Comparison of ENCODE assay signal across 17 mouse cellular contexts in the genomic region with DNA sequence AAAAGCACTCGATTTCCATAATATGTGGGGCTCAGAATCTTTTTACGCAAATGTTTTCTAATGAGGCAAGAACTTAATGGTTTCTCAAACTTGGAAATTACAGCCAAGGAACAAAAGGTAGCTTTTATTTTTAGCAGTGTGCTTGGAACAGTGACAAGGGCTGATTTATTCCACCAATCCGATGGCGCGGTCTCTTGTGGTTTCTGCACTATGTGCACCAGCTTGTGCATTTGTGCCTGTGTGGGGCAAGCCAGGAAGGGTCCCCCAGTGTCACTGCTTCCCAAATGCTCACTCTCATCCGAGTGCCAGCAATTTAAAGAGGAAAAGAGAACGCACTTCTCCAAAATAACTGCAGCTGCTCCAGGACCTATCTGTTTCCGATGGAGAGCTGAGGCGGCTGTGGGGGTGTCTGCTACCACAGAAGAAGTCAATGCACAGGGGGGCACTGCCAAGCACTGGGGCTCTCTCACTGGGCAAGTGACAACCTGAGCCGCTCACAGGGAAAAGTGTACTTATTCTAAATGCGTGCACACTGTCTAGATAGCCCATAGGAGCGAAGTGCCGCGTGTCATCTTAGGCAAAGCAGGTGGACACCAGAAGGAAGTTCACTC. TPM values are rescaled to one million over a fixed set of nuclear protein-coding genes. Genes with fewer than 3 reads are reported as not detected.
DNase-seq lines count a peak whose midpoint lies in the region; ATAC-seq and TF ChIP-seq lines count a peak whose summit lies in the region.
"Had no signal": no experiment of that assay in that cellular context is flagged by ENCODE, and none has a peak within 500 bp of the region (broad histone marks: within the 10 kb centered on the region; RNA-seq: fewer than 3 reads in every experiment).

No protein-coding gene starts in this region.

- DNase-seq in cerebellum, adult 18-20 months = peak; percentile 34 to 50
- no peak for DNase-seq in cerebellum, postnatal 4 days (ENCODE audit: low spot score in 2 of 2)
- no peak for DNase-seq in gastrocnemius, adult 2 months
- DNase-seq in gastrocnemius, postnatal 14 days = no peak
- DNase-seq in layer of hippocampus, adult 2 months (ENCODE audit: low spot score in 2 of 2) = no peak
- DNase-seq in layer of hippocampus, adult 11-12 months (ENCODE audit: low spot score) = no peak
- no peak for DNase-seq in forebrain, postnatal 0 days
- DNase-seq in ovary, adult 18-20 months (ENCODE audit: low spot score) = no peak
- DNase-seq: embryo, embryonic 11 days; layer of hippocampus, postnatal 36 days; lung, adult 18-20 months; lung, postnatal 4 days had no signal

- intact Hi-C loops in gastrocnemius, adult 2 months (cut with DNase I) = no loop called here
- intact Hi-C loops in gastrocnemius, postnatal 14 days (cut with DNase I; ENCODE audit: low total_unique reads) = no loop called here

- H3K9ac ChIP-seq in forebrain, postnatal 0 days = no peak overlapping the region
- H3K9ac ChIP-seq: heart, embryonic 15.5 days; limb, embryonic 13.5 days; neural tube, embryonic 12.5 days had no signal

- H3K27me3 ChIP-seq in forebrain, postnatal 0 days (ENCODE audit: insufficient read depth, low read length) = no peaks in the 10 kb centered on the region
- H3K27me3 ChIP-seq: CH12.LX; heart, embryonic 15.5 days; limb, embryonic 13.5 days; neural tube, embryonic 12.5 days had no signal

- H3K4me2 ChIP-seq in forebrain, postnatal 0 days (ENCODE audit: low read depth) = no peak overlapping the region
- H3K4me2 ChIP-seq: heart, embryonic 15.5 days; limb, embryonic 13.5 days; neural tube, embryonic 12.5 days had no signal

- ATAC-seq in forebrain, postnatal 0 days = peak; percentile 36; the same call in 1 of the 2 replicates
- ATAC-seq: midbrain, embryonic 16.5 days had no signal

- H3K36me3 ChIP-seq in forebrain, postnatal 0 days (ENCODE audit: insufficient read depth) = peaks cover 7% of the 10 kb centered on the region; the same call in 1 of the 2 replicates

- 0 out of 2 replicates have a peak, but pooled peaks cover 5% of the 10 kb centered on the region for H3K4me1 ChIP-seq in forebrain, postnatal 0 days (ENCODE audit: insufficient read depth)

- 44% methylated on average over 14 of the region's 14 CpGs for WGBS in forebrain, postnatal 0 days

- TF ChIP-seq CTCF in gastrocnemius, adult 2 months (IDR thresholded peaks at IDR 0.05) = no peak
- no peak for TF ChIP-seq CTCF in layer of hippocampus, adult 2 months (conservative IDR thresholded peaks at IDR 0.05)
- TF ChIP-seq CTCF in forebrain, postnatal 0 days (IDR thresholded peaks at IDR 0.05; ENCODE audit: low read depth) = no peak

- peak overlapping the region; percentile 17; the same call in 1 of the 2 replicates for H3K27ac ChIP-seq in gastrocnemius, adult 2 months
- peak overlapping the region; percentile 79 for H3K27ac ChIP-seq in layer of hippocampus, adult 2 months
- H3K27ac ChIP-seq in forebrain, postnatal 0 days (ENCODE audit: low read depth, low read length) = no peak overlapping the region
- H3K27ac ChIP-seq: heart, embryonic 15.5 days; limb, embryonic 13.5 days; neural tube, embryonic 12.5 days had no signal

- no peak overlapping the region for H3K4me3 ChIP-seq in gastrocnemius, adult 2 months
- no peak overlapping the region for H3K4me3 ChIP-seq in layer of hippocampus, adult 2 months
- H3K4me3 ChIP-seq in forebrain, postnatal 0 days (ENCODE audit: low read depth, low read length) = no peak overlapping the region
- H3K4me3 ChIP-seq: heart, embryonic 15.5 days; limb, embryonic 13.5 days; neural tube, embryonic 12.5 days had no signal

- no peaks in the 10 kb centered on the region for H3K9me3 ChIP-seq in forebrain, postnatal 0 days (ENCODE audit: low read length)
- H3K9me3 ChIP-seq: heart, embryonic 15.5 days; limb, embryonic 13.5 days; neural tube, embryonic 12.5 days had no signal

RNA-seq across cellular contexts. Expression of gene Mcur1, which starts 19.7 kb away (rescaled TPM):
- 10 to 100 TPM; 30.4 to 36.1 TPM for total RNA-seq in gastrocnemius, adult 2 months (2021)
- 10 to 100 TPM; 21.1 to 21.8 TPM for total RNA-seq in gastrocnemius, postnatal 14 days (2021)
- total RNA-seq in layer of hippocampus, adult 2 months (2021) = 10 to 100 TPM; 20.6 to 25.6 TPM
- 7.2 and 9.8 TPM in 2 replicates for total RNA-seq in forebrain, postnatal 0 days (2014; rRNA removed)
- polyA plus RNA-seq in forebrain, postnatal 0 days (2015; fragmentation: Nextera tagmentation; extraction: Ambion mirVana) = 6.5 and 8.6 TPM in 2 replicates

RNA-seq across cellular contexts. Expression of gene Ranbp9, which starts 59.2 kb away (rescaled TPM):
- total RNA-seq in gastrocnemius, adult 2 months (2021) = 10 to 100 TPM; 48.6 to 51.2 TPM
- total RNA-seq in gastrocnemius, postnatal 14 days (2021) = 10 to 100 TPM; 33.5 to 36.1 TPM
- total RNA-seq in layer of hippocampus, adult 2 months (2021) = 10 to 100 TPM; 82.5 to 85.2 TPM
- total RNA-seq in forebrain, postnatal 0 days (2014; rRNA removed) = 44.8 and 44.9 TPM in 2 replicates
- polyA plus RNA-seq in forebrain, postnatal 0 days (2015; fragmentation: Nextera tagmentation; extraction: Ambion mirVana) = 8.1 and 9.3 TPM in 2 replicates

Comparison
In these comparisons a context has a peak if more than half of its experiments do, and no peak if none do; other contexts are left out.
1. DNase-seq: peak in cerebellum, adult 18-20 months (2 of 2); none in cerebellum, postnatal 4 days (0 of 2), gastrocnemius, adult 2 months (single experiment), gastrocnemius, postnatal 14 days (single experiment), layer of hippocampus, adult 2 months (0 of 2), layer of hippocampus, adult 11-12 months (single experiment), forebrain, postnatal 0 days (single experiment) and ovary, adult 18-20 months (single experiment).